Comparison of ENCODE assay signal across 9 mouse cellular contexts in the genomic region with DNA sequence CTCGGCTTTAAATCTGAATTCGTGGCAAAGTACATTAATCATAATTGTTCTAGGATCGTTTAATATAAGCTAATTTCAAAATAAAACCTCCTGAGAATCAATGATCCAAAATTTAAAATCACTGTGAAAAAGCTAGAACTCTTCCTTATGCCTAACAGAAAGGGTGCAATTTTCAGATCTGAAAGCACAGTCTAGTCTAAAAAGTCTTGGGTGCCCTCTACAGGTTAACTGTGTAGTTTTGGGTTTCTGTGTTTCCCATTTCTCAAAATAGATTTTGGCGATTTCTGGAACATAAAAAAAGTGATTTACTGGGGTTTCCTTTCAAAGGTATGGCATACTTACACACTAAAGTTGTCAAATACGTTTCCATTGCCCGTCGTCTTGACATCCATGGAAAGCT.
DNase-seq lines count a peak whose midpoint lies in the region; ATAC-seq and TF ChIP-seq lines count a peak whose summit lies in the region.
"Had no signal": no experiment of that assay in that cellular context is flagged by ENCODE, and none has a peak within 500 bp of the region (broad histone marks: within the 10 kb centered on the region; RNA-seq: fewer than 3 reads in every experiment).

No protein-coding gene starts in this region.

- no peak overlapping the region for H3K27ac ChIP-seq in cerebellum, adult 2 months (ENCODE audit: insufficient read depth, low read length)
- no peak overlapping the region for H3K27ac ChIP-seq in heart, embryonic 12.5 days (ENCODE audit: poor library complexity, severe bottlenecking)
- H3K27ac ChIP-seq: embryonic facial prominence, embryonic 12.5 days had no signal

- ATAC-seq in erythroid progenitor cell, adult 5-6 weeks (replicated peaks; ENCODE audit: low FRiP score, poor library complexity, severe bottlenecking) = no peak
- ATAC-seq in heart, embryonic 12.5 days (ENCODE audit: insufficient number of reproducible peaks, low FRiP score) = no peak

- no peaks in the 10 kb centered on the region for H3K36me3 ChIP-seq in heart, embryonic 12.5 days
- H3K36me3 ChIP-seq: embryonic facial prominence, embryonic 12.5 days had no signal

- no peak overlapping the region for H3K4me3 ChIP-seq in cerebellum, adult 2 months (replicated peaks; ENCODE audit: insufficient read depth, low read depth, low read length)
- H3K4me3 ChIP-seq in heart, embryonic 12.5 days = no peak overlapping the region
- H3K4me3 ChIP-seq: embryonic facial prominence, embryonic 12.5 days had no signal

- no peaks in the 10 kb centered on the region for H3K27me3 ChIP-seq in cerebellum, adult 2 months (ENCODE audit: control insufficient read depth, insufficient read depth, low read length)
- no peaks in the 10 kb centered on the region for H3K27me3 ChIP-seq in heart, embryonic 12.5 days (replicated peaks)
- H3K27me3 ChIP-seq: embryonic facial prominence, embryonic 12.5 days had no signal

- no peak for TF ChIP-seq POLR2A in cerebellum, adult 2 months (IDR thresholded peaks at IDR 0.05; ENCODE audit: borderline replicate concordance, insufficient read depth, low read length)

- no peak overlapping the region for H3K9ac ChIP-seq in heart, embryonic 12.5 days
- H3K9ac ChIP-seq: embryonic facial prominence, embryonic 12.5 days had no signal

- intact Hi-C loops in left cerebral cortex, postnatal 36 days (cut with DNase I) = loop anchor here (2.0 to 10.0 kb wide), 3 partner anchors 392 to 592 kb away; partner anchors contain the start of gene Cox7b2

- peaks cover 3% of the 10 kb centered on the region; the same call in 1 of the 2 replicates for H3K4me1 ChIP-seq in cerebellum, adult 2 months (ENCODE audit: control insufficient read depth, insufficient read depth, low read length)
- no peaks in the 10 kb centered on the region for H3K4me1 ChIP-seq in heart, embryonic 12.5 days (replicated peaks)
- H3K4me1 ChIP-seq: embryonic facial prominence, embryonic 12.5 days had no signal

- peak; percentile 41; the same call in 1 of the 2 replicates for TF ChIP-seq CTCF in cerebellum, adult 2 months (IDR thresholded peaks at IDR 0.05; ENCODE audit: borderline replicate concordance, insufficient read depth, low read depth, low read length)

- no peak overlapping the region for H3K4me2 ChIP-seq in heart, embryonic 12.5 days
- H3K4me2 ChIP-seq: embryonic facial prominence, embryonic 12.5 days had no signal

- H3K9me3 ChIP-seq in heart, embryonic 12.5 days (replicated peaks) = no peaks in the 10 kb centered on the region
- H3K9me3 ChIP-seq: embryonic facial prominence, embryonic 12.5 days had no signal

- DNase-seq in cerebellum, adult 2 months = peak in 1 of 2 experiments; percentile 52
- no peak for DNase-seq in cerebellum, adult 9-11 months
- DNase-seq in left cerebral cortex, adult 11 months (ENCODE audit: low spot score) = peak; percentile 30
- DNase-seq in left cerebral cortex, postnatal 36 days (ENCODE audit: low spot score in 2 of 2) = no peak
- DNase-seq in MN1 (ENCODE audit: low spot score) = peak; percentile 17
- DNase-seq in induced T-regulatory cell, adult 2 months (ENCODE audit: low read depth) = peak; percentile 5

- 51% methylated on average over 7 of the region's 7 CpGs for WGBS in cerebellum, adult 2 months
- 57% methylated on average over 7 of the region's 7 CpGs for WGBS in heart, embryonic 12.5 days

Comparison
In these comparisons a context has a peak if more than half of its experiments do, and no peak if none do; other contexts are left out.
1. DNase-seq: peak in left cerebral cortex, adult 11 months (single experiment), MN1 (single experiment) and induced T-regulatory cell, adult 2 months (single experiment); none in cerebellum, adult 9-11 months (single experiment) and left cerebral cortex, postnatal 36 days (0 of 2).